Mouse (Mus musculus): ENCODE measurements at regions not wholly inside any gene's neighbourhood (a gene's known extent, or its start where the extent isn't known, plus 50 kb on each side); places are given as distances from the start of the nearest gene placed in this dataset.

GRCm38 (mm10) chr14:72778756-72779155 is 69.0 kb upstream of the Fndc3a start:
- no peak for DNase-seq

GRCm38 (mm10) chr14:72777927-72778560 is 68.2 kb upstream of the Fndc3a start:
- no peak for DNase-seq

- DNase-seq: no peak
These were observed 60.4 kb upstream of the Fndc3a start for GRCm38 (mm10) chr14:72770237-72770636.

GRCm38 (mm10) chr14:72760123-72760522 is 50.3 kb upstream of the Fndc3a start:
- DNase-seq: no peak
